Mouse (Mus musculus) CH12.LX (cell line): ENCODE results near the gene Chit1. TPM values are rescaled to one million over a fixed set of nuclear protein-coding genes. Genes with fewer than 3 reads are reported as not detected.

ENCODE experiments used
- DNase-seq: peaks from one replicate; pipeline ENCODE4 v3.0.0-alpha.2; 2013; ENCODE audit errors: extremely low read depth
- H3K27ac ChIP-seq: 2 replicates; pipeline ENCODE4 v1.5.1; 2012; ENCODE audit warnings: low read depth, mild to moderate bottlenecking, control low read depth, moderate library complexity; ENCODE audit not compliant: insufficient read depth
- H3K27me3 ChIP-seq: replicated peaks from 2 replicates; pipeline ENCODE3; 2012; ENCODE audit warnings: inconsistent platforms
- H3K36me3 ChIP-seq, 2 experiments: replicated peaks in 1 of 2; 2 replicates each; pipeline versions ENCODE3 to v1.6.1; 2012; ENCODE audit warnings: inconsistent platforms in 1 of 2, low read length in 1 of 2, mild to moderate bottlenecking in 1 of 2, mixed read lengths in 1 of 2, moderate library complexity in 1 of 2; ENCODE audit not compliant: control insufficient read depth in 1 of 2, insufficient read depth in 1 of 2
- H3K4me1 ChIP-seq, 2 experiments: 2 replicates each; pipeline ENCODE4 v1.6.1; 2012; ENCODE audit warnings: inconsistent platforms in 1 of 2, moderate library complexity in 1 of 2; ENCODE audit not compliant: insufficient read depth in 2 of 2, control insufficient read depth in 1 of 2
- H3K4me2 ChIP-seq: 2 replicates; pipeline ENCODE4 v1.6.1; 2012; ENCODE audit warnings: low read depth, mild to moderate bottlenecking, control low read depth; ENCODE audit not compliant: poor library complexity, insufficient read depth, severe bottlenecking
- H3K4me3 ChIP-seq, 3 experiments: fragments of 150-350 bp in 1 of 3; sonication (generic) in 1 of 3; replicated peaks in 1 of 3; 2 replicates each; pipeline versions ENCODE3 to v1.5.1; 2011 to 2012; ENCODE audit warnings: low read depth in 2 of 3, low read length in 2 of 3, mild to moderate bottlenecking in 2 of 3, moderate library complexity in 2 of 3, control low read depth in 1 of 3, improper control_type of control experiment in 1 of 3, inconsistent platforms in 1 of 3, mixed read lengths in 1 of 3; ENCODE audit not compliant: poor library complexity in 1 of 3
- H3K79me2 ChIP-seq: replicated peaks from 2 replicates; pipeline ENCODE4 v1.6.1; 2012; ENCODE audit warnings: mild to moderate bottlenecking, moderate library complexity; ENCODE audit not compliant: control insufficient read depth, poor library complexity, insufficient read depth, severe bottlenecking; ENCODE audit errors: extremely low read depth
- H3K9ac ChIP-seq: 2 replicates; pipeline ENCODE4 v1.6.1; 2012; ENCODE audit warnings: low read depth, mild to moderate bottlenecking, control low read depth, moderate library complexity; ENCODE audit not compliant: insufficient read depth
- H3K9me3 ChIP-seq: replicated peaks from 2 replicates; pipeline ENCODE3; 2012; ENCODE audit warnings: low read length, inconsistent platforms, mixed read lengths
- BHLHE40 ChIP-seq: IDR thresholded peaks from 2 replicates; pipeline ENCODE4 v1.6.1; 2011; ENCODE audit warnings: mild to moderate bottlenecking, low read depth, low read length, improper control_type of control experiment
- CHD1 ChIP-seq: IDR thresholded peaks from 2 replicates; pipeline ENCODE4 v1.6.1; 2012; ENCODE audit warnings: low read depth, low read length, improper control_type of control experiment, inconsistent platforms
- CHD2 ChIP-seq: IDR thresholded peaks from 2 replicates; pipeline ENCODE4 v1.6.1; 2011; ENCODE audit warnings: low read length, improper control_type of control experiment
- CTCF ChIP-seq, 2 experiments: IDR thresholded peaks in 1 of 2; conservative IDR thresholded peaks in 1 of 2; 2 replicates each; pipeline ENCODE4 v1.5.1; 2011 to 2012; ENCODE audit warnings: low read depth in 2 of 2, low read length in 2 of 2, improper control_type of control experiment in 1 of 2, inconsistent platforms in 1 of 2, mild to moderate bottlenecking in 1 of 2, moderate library complexity in 1 of 2
- ELF1 ChIP-seq: IDR thresholded peaks from 2 replicates; pipeline ENCODE4 v1.6.1; 2014; ENCODE audit warnings: low read depth, mild to moderate bottlenecking, inconsistent platforms, low read length, improper control_type of control experiment
- ETS1 ChIP-seq: conservative IDR thresholded peaks from 2 replicates; pipeline ENCODE4 v1.6.1; 2012; ENCODE audit warnings: low read depth, mild to moderate bottlenecking, inconsistent platforms, low read length, improper control_type of control experiment, moderate library complexity
- HCFC1 ChIP-seq: IDR thresholded peaks from 2 replicates; pipeline ENCODE4 v1.6.1; 2012; ENCODE audit warnings: low read depth, mild to moderate bottlenecking, inconsistent platforms, low read length, improper control_type of control experiment
- JUN ChIP-seq: IDR thresholded peaks from 2 replicates; pipeline ENCODE4 v1.6.1; 2011; ENCODE audit warnings: low read depth, mild to moderate bottlenecking, low read length, improper control_type of control experiment, moderate library complexity; ENCODE audit not compliant: insufficient read depth
- JUND ChIP-seq: conservative IDR thresholded peaks from 2 replicates; pipeline ENCODE4 v1.6.1; 2011; ENCODE audit warnings: low read depth, low read length, improper control_type of control experiment
- KAT2A ChIP-seq: IDR thresholded peaks from 2 replicates; pipeline ENCODE4 v1.6.1; 2012; ENCODE audit warnings: low read length, improper control_type of control experiment, inconsistent platforms; ENCODE audit not compliant: insufficient replicate concordance
- MAFK ChIP-seq: IDR thresholded peaks from 2 replicates; pipeline ENCODE4 v1.6.1; 2011; ENCODE audit warnings: low read length, improper control_type of control experiment; ENCODE audit not compliant: insufficient replicate concordance
- MAZ ChIP-seq: IDR thresholded peaks from 2 replicates; pipeline ENCODE4 v1.6.1; 2012; ENCODE audit warnings: low read depth, mild to moderate bottlenecking, inconsistent platforms, low read length, improper control_type of control experiment, moderate library complexity
- MEF2A ChIP-seq: IDR thresholded peaks from 2 replicates; pipeline ENCODE4 v1.6.1; 2014; ENCODE audit warnings: low read depth, mild to moderate bottlenecking, inconsistent platforms, low read length, improper control_type of control experiment, borderline replicate concordance
- MXI1 ChIP-seq: IDR thresholded peaks from 2 replicates; pipeline ENCODE4 v1.6.1; 2011; ENCODE audit warnings: mild to moderate bottlenecking, low read depth, low read length, improper control_type of control experiment
- NRF1 ChIP-seq: IDR thresholded peaks from 2 replicates; pipeline ENCODE4 v1.6.1; 2014; ENCODE audit warnings: low read depth, mild to moderate bottlenecking, inconsistent platforms, low read length, improper control_type of control experiment, moderate library complexity
- PAX5 ChIP-seq: IDR thresholded peaks from 2 replicates; pipeline ENCODE4 v1.6.1; 2012; ENCODE audit warnings: low read length, inconsistent platforms, mixed read lengths
- POLR2A ChIP-seq: IDR thresholded peaks from 2 replicates; pipeline ENCODE4 v1.6.1; 2011; ENCODE audit warnings: low read depth, mild to moderate bottlenecking, improper control_type of control experiment, low read length
- RAD21 ChIP-seq: IDR thresholded peaks from 2 replicates; pipeline ENCODE4 v1.6.1; 2011; ENCODE audit warnings: low read depth, mild to moderate bottlenecking, low read length, improper control_type of control experiment, moderate library complexity
- SIN3A ChIP-seq: IDR thresholded peaks from 2 replicates; pipeline ENCODE4 v1.6.1; 2012; ENCODE audit warnings: low read length, improper control_type of control experiment, inconsistent platforms
- SMC3 ChIP-seq: IDR thresholded peaks from 2 replicates; pipeline ENCODE4 v1.6.1; 2011; ENCODE audit warnings: low read depth, low read length, improper control_type of control experiment
- TBP ChIP-seq: conservative IDR thresholded peaks from 2 replicates; pipeline ENCODE4 v1.6.1; 2011; ENCODE audit warnings: low read depth, low read length, improper control_type of control experiment
- UBTF ChIP-seq: IDR thresholded peaks from 2 replicates; pipeline ENCODE4 v1.6.1; 2012; ENCODE audit warnings: low read depth, mild to moderate bottlenecking, inconsistent platforms, low read length, improper control_type of control experiment, moderate library complexity
- ZC3H11A ChIP-seq: IDR thresholded peaks from 2 replicates; pipeline ENCODE4 v1.6.1; 2012; ENCODE audit warnings: low read depth, mild to moderate bottlenecking, inconsistent platforms, low read length, improper control_type of control experiment
- ZKSCAN1 ChIP-seq: IDR thresholded peaks from 2 replicates; pipeline ENCODE4 v1.6.1; 2012; ENCODE audit warnings: low read depth, inconsistent platforms, low read length, improper control_type of control experiment, borderline replicate concordance
- dilution Hi-C: fragments of 300-500 bp; cut with MboI; formaldehyde crosslinking; loops from 2 replicates; pipeline ENCODE4 v1.14.3; 2020; ENCODE audit warnings: low sequenced_read_pairs; ENCODE audit not compliant: extremely low pct_unique_long_range_greater_than_20kb, extremely low pct_ligation_motif_present
- in situ Hi-C: fragments of 300-500 bp; cut with MboI; formaldehyde crosslinking; loops from 3 replicates; pipeline ENCODE4 v1.14.3; 2019; ENCODE audit warnings: low sequenced_read_pairs, low pct_ligation_motif_present, low pct_unique_long_range_greater_than_20kb, mixed read lengths
- polyA plus RNA-seq: library from polyadenylated mRNA; unstranded; fragments of >175 nt; gene quantifications from 2 replicates; pipeline ENCODE4 v1.2.1, GENCODE M21; 2012; ENCODE audit warnings: low read depth; ENCODE audit not compliant: insufficient read length
- total RNA-seq, 2 experiments: library from RNA; depleted of rRNA; stranded (reverse); fragments of 300-350 nt in 1 of 2; fragments of >200 nt in 1 of 2; gene quantifications; 2 replicates each; pipeline ENCODE4 v1.2.3; 2012 to 2014

Gene Chit1
- total and polyA plus RNA-seq, 3 experiments, result 0.25 to 0.47 (median 0.36) TPM

DNA sequence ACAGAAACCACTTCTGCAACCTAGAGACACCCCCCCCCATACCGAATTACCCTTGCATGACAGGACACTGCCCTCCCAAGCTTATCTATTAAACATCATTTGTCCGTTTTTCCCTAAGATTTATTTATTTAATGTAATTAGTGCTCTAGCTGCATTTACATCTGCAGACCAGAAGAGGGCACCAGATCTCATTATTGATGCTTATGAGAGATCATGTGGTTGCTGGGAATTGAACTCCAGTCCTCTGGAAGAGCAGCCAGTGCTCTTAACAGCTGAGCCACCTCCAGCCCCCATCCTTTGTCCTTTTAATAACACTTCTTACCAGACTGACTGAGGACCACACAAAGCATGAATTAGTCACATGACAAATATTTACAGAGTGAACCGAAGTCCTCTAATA is 43.6 kb downstream of the Chit1 start:
- Histone ChIP-seq H3K4me2 (no peak overlapping the region), H3K9ac (no peak overlapping the region), H3K79me2 (no peaks in the 10 kb centered on the region), H3K27me3 (no peaks in the 10 kb centered on the region), H3K36me3 (no peaks in the 10 kb centered on the region), H3K4me1 (peaks cover 0 to 9% of the 10 kb centered on the region in 2 experiments; a peak in 2 of 4 replicates), H3K27ac (no peak overlapping the region), H3K9me3 (peaks cover 8% of the 10 kb centered on the region), H3K4me3 (no peak overlapping the region)
- TF ChIP-seq CTCF (conservative IDR thresholded peaks at IDR 0.05 in 1 of 2, IDR thresholded peaks at IDR 0.05 in 1 of 2; ENCODE audit: low read depth in 2 of 2, low read length in 2 of 2) (peak; percentile 26 to 59; a peak in 3 of 4 replicates), SMC3 (peak; percentile 60), ETS1 (no peak), HCFC1 (no peak), RAD21 (peak; percentile 45)
- in situ Hi-C loops (loop anchor here (5.0 kb wide), 3 partner anchors 38 to 168 kb away; partner anchors contain the start of gene Mybph), dilution Hi-C loops (no loop called here)
- no peak for DNase-seq

DNA sequence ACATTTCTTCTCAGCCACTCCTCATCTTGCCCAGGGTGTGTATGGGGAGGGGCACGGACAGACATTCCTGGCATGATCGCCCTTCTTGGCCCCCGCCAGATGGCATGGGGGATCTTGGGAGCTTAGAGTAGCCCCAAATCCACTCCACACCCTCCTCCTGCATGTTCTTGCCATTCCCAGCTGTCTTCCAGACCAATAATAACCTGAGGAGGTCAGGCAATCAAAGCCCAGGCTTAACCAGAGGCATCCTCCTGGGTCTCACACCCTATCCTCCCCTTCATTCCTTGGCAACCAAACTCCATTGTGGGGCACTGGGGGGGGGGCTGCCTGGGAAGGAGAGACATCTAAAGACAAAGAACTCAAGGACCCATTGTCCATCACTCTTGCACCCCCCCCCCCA is 49.4 kb downstream of the Chit1 start:
- no peak for TF ChIP-seq ETS1
- no peak for TF ChIP-seq MEF2A
- TF ChIP-seq TBP, result no peak
- TF ChIP-seq ZKSCAN1, result no peak
- H3K9ac ChIP-seq, result no peak overlapping the region
- in situ Hi-C loops, result no loop called here
- no peak overlapping the region for H3K4me2 ChIP-seq
- no peak for DNase-seq
- H3K4me1 ChIP-seq, result no peaks in the 10 kb centered on the region
- H3K36me3 ChIP-seq, result no peaks in the 10 kb centered on the region
- dilution Hi-C loops, result no loop called here
- H3K79me2 ChIP-seq, result no peaks in the 10 kb centered on the region
- no peaks in the 10 kb centered on the region for H3K27me3 ChIP-seq
- no peak overlapping the region for H3K4me3 ChIP-seq
- H3K27ac ChIP-seq, result no peak overlapping the region
- H3K9me3 ChIP-seq, result peaks cover 2% of the 10 kb centered on the region

DNA sequence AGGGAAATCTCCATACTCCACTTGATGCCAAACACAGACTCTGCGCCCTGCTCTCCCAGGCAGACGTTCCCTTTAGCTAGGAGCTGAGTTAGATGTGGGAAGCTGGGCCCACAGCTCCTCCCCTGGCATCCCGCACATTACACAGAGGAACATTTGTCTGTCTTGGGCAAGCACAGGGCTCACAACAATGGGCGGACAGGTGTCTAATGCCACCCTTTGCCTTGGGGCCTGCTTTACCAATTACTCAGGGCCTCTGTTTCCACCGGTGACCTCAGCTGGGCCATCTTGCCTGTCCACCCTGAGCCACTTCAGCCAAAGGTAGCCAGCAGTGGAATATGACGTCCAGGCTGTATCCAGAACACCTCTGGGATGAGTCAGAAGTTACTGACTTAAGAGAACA is 50.4 kb downstream of the Chit1 start:
- no peak for DNase-seq
- H3K4me2 ChIP-seq, result no peak overlapping the region
- no peak overlapping the region for H3K27ac ChIP-seq
- H3K4me1 ChIP-seq, result no peaks in the 10 kb centered on the region
- in situ Hi-C loops (no loop called here), dilution Hi-C loops (no loop called here)
- TF ChIP-seq CHD1 (no peak), PAX5 (no peak), MAFK (no peak), CTCF (conservative IDR thresholded peaks at IDR 0.05 in 1 of 2, IDR thresholded peaks at IDR 0.05 in 1 of 2; ENCODE audit: low read depth in 2 of 2, low read length in 2 of 2) (no peak), UBTF (no peak), NRF1 (no peak), ZC3H11A (no peak), MXI1 (no peak), KAT2A (no peak), ELF1 (no peak), SMC3 (no peak), MEF2A (no peak), BHLHE40 (no peak), SIN3A (no peak), CHD2 (no peak), JUND (no peak), POLR2A (no peak), JUN (no peak), TBP (no peak), MAZ (no peak)
- no peaks in the 10 kb centered on the region for H3K36me3 ChIP-seq
- no peaks in the 10 kb centered on the region for H3K79me2 ChIP-seq
- H3K9me3 ChIP-seq, result peaks cover 2% of the 10 kb centered on the region
- no peaks in the 10 kb centered on the region for H3K27me3 ChIP-seq
- no peak overlapping the region for H3K9ac ChIP-seq
- no peak overlapping the region for H3K4me3 ChIP-seq
